Mouse (Mus musculus) stomach, postnatal 0 days (tissue): ENCODE measurements around the gene Krt86.

Experiments
- CTCF ChIP-seq: IDR thresholded peaks from 2 replicates; pipeline ENCODE4 v1.5.1; 2016; ENCODE audit warnings: antibody characterized with exemption, low read depth, mild to moderate bottlenecking, moderate library complexity
- EP300 ChIP-seq: optimal IDR thresholded peaks from 2 replicates; pipeline ENCODE3; 2016; ENCODE audit warnings: antibody characterized with exemption

DNA sequence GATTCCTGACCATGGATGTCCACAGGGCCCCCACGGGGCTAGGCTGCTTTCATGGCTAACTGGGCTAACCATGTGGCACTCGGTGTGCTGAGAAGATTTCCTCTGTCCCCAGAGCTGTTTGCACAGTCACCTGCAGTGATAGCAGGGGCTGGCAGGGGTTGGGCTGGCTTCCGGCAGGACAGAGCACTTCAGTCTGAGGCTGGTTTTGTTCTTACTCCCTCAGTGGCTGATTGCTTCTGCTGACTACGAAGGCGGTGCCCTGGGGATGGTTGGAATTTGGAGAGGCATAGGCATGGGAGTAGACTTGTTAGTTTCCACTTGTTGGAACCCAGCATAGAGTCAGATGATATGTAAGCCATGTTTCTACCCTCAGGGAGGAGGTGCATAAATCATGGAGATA is 48.4 kb upstream of the Krt86 start:
- no peak for TF ChIP-seq EP300
- no peak for TF ChIP-seq CTCF
